Mouse (Mus musculus) CH12.LX (cell line): ENCODE measurements at regions not wholly inside any gene's neighbourhood (a gene's known extent, or its start where the extent isn't known, plus 50 kb on each side); places are given as distances from the start of the nearest gene placed in this dataset.

Experiments used
- CTCF ChIP-seq, 2 experiments: IDR thresholded peaks in 1 of 2; conservative IDR thresholded peaks in 1 of 2; 2 replicates each; pipeline ENCODE4 v1.5.1; 2011 to 2012; ENCODE audit warnings: low read depth in 2 of 2, low read length in 2 of 2, improper control_type of control experiment in 1 of 2, inconsistent platforms in 1 of 2, mild to moderate bottlenecking in 1 of 2, moderate library complexity in 1 of 2
- EP300 ChIP-seq: IDR thresholded peaks from 2 replicates; pipeline ENCODE4 v1.6.1; 2011; ENCODE audit warnings: low read length, improper control_type of control experiment
- MAFK ChIP-seq: IDR thresholded peaks from 2 replicates; pipeline ENCODE4 v1.6.1; 2011; ENCODE audit warnings: low read length, improper control_type of control experiment; ENCODE audit not compliant: insufficient replicate concordance
- TBP ChIP-seq: conservative IDR thresholded peaks from 2 replicates; pipeline ENCODE4 v1.6.1; 2011; ENCODE audit warnings: low read depth, low read length, improper control_type of control experiment

- TF ChIP-seq CTCF (conservative IDR thresholded peaks at IDR 0.05 in 1 of 2, IDR thresholded peaks at IDR 0.05 in 1 of 2; ENCODE audit: low read depth in 2 of 2, low read length in 2 of 2): no peak
- TF ChIP-seq TBP: no peak
- no peak for TF ChIP-seq EP300
- TF ChIP-seq MAFK: no peak
These were observed 97.1 kb upstream of the Gm6793 start for GRCm38 (mm10) chr8:112111950-112112349.
